Mouse (Mus musculus) heart, postnatal 0 days (tissue): ENCODE results near the gene Il34. TPM values are rescaled to one million over a fixed set of nuclear protein-coding genes. Genes with fewer than 3 reads are reported as not detected.

ENCODE experiments used
- ATAC-seq: fragments of 200-750 bp; cut with Nextera tagmentation; 2 replicates; pipeline ENCODE4 v1.8.0; 2017; ENCODE audit warnings: low read depth, moderate number of reproducible peaks, moderate library complexity; ENCODE audit not compliant: insufficient read depth
- DNase-seq: peaks from one replicate; pipeline ENCODE4 v3.0.0-alpha.2; 2016; ENCODE audit warnings: low spot score
- H3K27ac ChIP-seq: fragments of 300-500 bp; sonication (generic); 2 replicates; pipeline ENCODE4 v1.5.1; 2014; ENCODE audit warnings: low read depth, mild to moderate bottlenecking
- H3K27me3 ChIP-seq: fragments of 300-500 bp; sonication (generic); 2 replicates; pipeline ENCODE4 v1.6.1; 2014; ENCODE audit warnings: low read length, mixed read lengths; ENCODE audit not compliant: control insufficient read depth, insufficient read depth
- H3K36me3 ChIP-seq: fragments of 300-500 bp; sonication (generic); replicated peaks from 2 replicates; pipeline ENCODE4 v1.6.1; 2014; ENCODE audit warnings: low read length, mixed read lengths; ENCODE audit not compliant: control insufficient read depth, insufficient read depth
- H3K4me1 ChIP-seq: fragments of 300-500 bp; sonication (generic); 2 replicates; pipeline ENCODE4 v1.6.1; 2014; ENCODE audit warnings: antibody characterized with exemption; ENCODE audit not compliant: control insufficient read depth, insufficient read depth
- H3K4me2 ChIP-seq: fragments of 300-500 bp; sonication (generic); 2 replicates; pipeline ENCODE4 v1.6.1; 2014; ENCODE audit warnings: low read depth, mild to moderate bottlenecking, low read length, moderate library complexity
- H3K4me3 ChIP-seq: fragments of 300-500 bp; sonication (generic); 2 replicates; pipeline ENCODE4 v1.5.1; 2014; ENCODE audit warnings: low read depth, low read length
- H3K9ac ChIP-seq: fragments of 300-500 bp; sonication (generic); replicated peaks from 2 replicates; pipeline ENCODE4 v1.6.1; 2014; ENCODE audit warnings: low read depth, low read length, mixed read lengths
- H3K9me3 ChIP-seq: fragments of 300-500 bp; sonication (generic); replicated peaks from 2 replicates; pipeline ENCODE4 v1.6.1; 2016; ENCODE audit warnings: low read length; ENCODE audit not compliant: control insufficient read depth
- CTCF ChIP-seq: IDR thresholded peaks from 2 replicates; pipeline ENCODE4 v1.5.1; 2016; ENCODE audit warnings: antibody characterized with exemption, control low read depth, low read depth
- EP300 ChIP-seq: IDR thresholded peaks from 2 replicates; pipeline ENCODE4 v1.6.1; 2016; ENCODE audit warnings: antibody characterized with exemption, low read depth
- WGBS: fragments of 180-500 bp; shearing (Covaris S2); extraction: QIAGEN DNeasy Blood & Tissue Kit; methylation state at CpG from one replicate; pipeline ENCODE4 v1.1.7; 2014; 5-methylcytosine and 5-hydroxymethylcytosine counted together
- polyA plus RNA-seq: library from polyadenylated mRNA; unstranded; fragments of >200 nt; fragmentation: Nextera tagmentation; extraction: Ambion mirVana; gene quantifications from 2 replicates; pipeline ENCODE4 v1.2.1, GENCODE M21; 2015
- total RNA-seq: library from RNA; depleted of rRNA; stranded (reverse); fragments of >200 nt; gene quantifications from 2 replicates; pipeline ENCODE4 v1.2.3, GENCODE M21; 2014; ENCODE audit warnings: low replicate concordance; rRNA removed

Il34 gene
- total RNA-seq (3.2 and 3.9 TPM in 2 replicates), polyA plus RNA-seq (1.1 and 1.4 TPM in 2 replicates)

DNA sequence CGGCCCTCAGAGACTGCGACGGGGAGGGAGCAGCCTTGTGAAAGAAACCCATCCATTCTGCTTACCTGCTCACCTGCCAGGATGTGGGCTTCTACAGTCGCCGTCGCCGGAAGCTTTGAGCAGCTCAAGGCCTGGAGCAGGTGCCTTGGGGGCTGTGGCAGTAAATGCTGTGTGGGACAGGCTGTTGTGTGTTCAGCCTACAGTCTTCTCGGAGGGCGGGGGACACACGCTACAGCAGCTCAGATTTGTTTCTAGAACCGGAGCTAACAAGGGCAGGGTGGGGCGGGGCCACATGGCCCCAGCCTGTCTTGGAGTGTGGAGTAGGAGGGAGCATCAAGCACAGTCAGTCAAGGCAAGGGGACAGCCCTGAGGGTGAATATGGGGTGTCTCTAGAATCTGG lies at the start of gene Il34:
TSS of gene Il34 (minus strand) at position 256 of the 400 bp plus-strand sequence.
- H3K27ac ChIP-seq: no peak within 1 kb of the TSS; the same call in 1 of the 2 replicates
- H3K4me2 ChIP-seq: 0 out of 2 replicates have a peak within 1 kb of the TSS, but pooled peaks have one; percentile 14
- no peaks in the 10 kb centered on the region for H3K9me3 ChIP-seq
- H3K4me3 ChIP-seq: no peak within 1 kb of the TSS
- H3K4me1 ChIP-seq: no peaks in the 10 kb centered on the region
- no peaks in the 10 kb centered on the region for H3K27me3 ChIP-seq
- no peak within 1 kb of the TSS for H3K9ac ChIP-seq
- DNase-seq: no peak
- peaks cover 15% of the 10 kb centered on the region for H3K36me3 ChIP-seq
- no peak for ATAC-seq
- no peak for TF ChIP-seq CTCF
- 27% methylated on average over 12 of the region's 12 CpGs for WGBS

- ATAC-seq: no peak
- WGBS: 94% methylated on average over 10 of the region's 10 CpGs
- H3K27ac ChIP-seq: no peak overlapping the region
- DNase-seq: no peak
- H3K4me1 ChIP-seq: peaks cover 11% of the 10 kb centered on the region
- no peaks in the 10 kb centered on the region for H3K27me3 ChIP-seq
- TF ChIP-seq EP300 (no peak), CTCF (no peak)
- no peak overlapping the region for H3K4me3 ChIP-seq
- H3K9me3 ChIP-seq: no peaks in the 10 kb centered on the region
- H3K4me2 ChIP-seq: no peak overlapping the region
- peaks cover 66% of the 10 kb centered on the region for H3K36me3 ChIP-seq
- H3K9ac ChIP-seq: no peak overlapping the region
Observed at GRCm38 (mm10) chr8:110851186-110851585, 45.5 kb upstream of the Il34 start.

DNA sequence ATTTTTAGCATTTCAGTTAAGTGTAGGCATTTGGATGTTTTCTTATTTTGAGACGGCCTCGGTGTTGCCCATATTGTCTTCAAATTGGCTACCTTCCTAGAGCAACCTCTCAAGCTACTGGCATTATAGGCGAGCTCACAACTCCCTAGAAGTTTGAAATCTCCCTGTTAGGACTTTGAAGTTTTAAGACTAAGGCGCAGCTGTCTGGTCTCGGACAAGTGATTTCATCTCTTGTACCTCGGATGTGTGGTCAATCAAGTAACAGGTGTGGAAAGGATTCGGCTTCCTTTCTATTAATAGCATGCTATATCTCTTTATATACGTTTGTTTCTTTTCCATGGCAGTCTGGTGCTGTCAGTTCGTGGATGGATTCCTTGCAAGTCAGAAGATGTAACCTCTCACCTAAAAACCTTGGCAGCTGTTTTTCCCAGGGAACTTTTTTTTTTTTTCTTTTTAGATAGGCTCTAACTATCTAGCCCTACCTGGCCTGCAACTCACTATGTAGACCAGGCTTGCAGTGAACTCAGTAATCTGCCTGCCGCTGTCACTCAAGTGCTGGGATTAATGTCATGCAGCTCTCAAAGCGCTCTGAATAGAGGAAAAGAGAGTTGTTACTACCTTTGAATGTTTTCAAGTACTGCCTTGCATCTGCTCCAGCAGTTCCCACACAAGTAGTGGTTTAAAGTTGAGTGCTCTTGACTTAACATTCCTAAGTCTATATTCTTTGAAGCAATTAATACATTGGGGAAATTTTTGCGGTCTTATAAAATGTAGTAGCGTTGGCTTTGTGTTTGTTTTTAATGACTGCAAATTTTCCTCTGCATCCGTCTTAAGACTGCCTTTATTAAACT lies 42.1 kb upstream of the Il34 start:
- peak overlapping the region; percentile 83 for H3K4me2 ChIP-seq
- DNase-seq (no peak), ATAC-seq (no peak)
- peak overlapping the region; percentile 65 for H3K4me3 ChIP-seq
- peak overlapping the region; percentile 85 for H3K27ac ChIP-seq
- peak overlapping the region; percentile 69 for H3K9ac ChIP-seq
- no peak for TF ChIP-seq CTCF
- TF ChIP-seq EP300: no peak
- peaks cover 51% of the 10 kb centered on the region for H3K36me3 ChIP-seq
- WGBS: 31% methylated on average over 14 of the region's 14 CpGs
- H3K9me3 ChIP-seq: no peaks in the 10 kb centered on the region
- peaks cover 18% of the 10 kb centered on the region for H3K4me1 ChIP-seq
- H3K27me3 ChIP-seq: no peaks in the 10 kb centered on the region

DNA sequence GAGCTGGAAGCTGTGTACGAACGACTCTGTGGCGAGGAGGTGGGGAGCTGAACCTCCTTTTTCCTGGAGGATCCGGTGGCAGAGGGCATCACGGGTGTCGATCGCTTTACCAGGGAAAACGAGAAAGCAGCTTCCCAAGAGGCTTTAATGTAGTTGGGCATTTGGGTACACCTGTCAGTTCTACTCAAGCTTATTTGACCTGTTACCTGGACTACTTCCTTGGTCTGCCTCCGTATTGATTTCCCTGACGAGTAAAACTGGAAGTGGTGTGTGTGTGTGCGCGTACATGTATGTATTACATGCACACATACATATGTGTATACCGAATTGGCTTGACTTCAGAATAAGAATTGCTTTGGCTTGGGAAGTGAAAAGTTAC lies 41.4 kb upstream of the Il34 start:
- Histone ChIP-seq H3K36me3 (peaks cover 51% of the 10 kb centered on the region), H3K9me3 (no peaks in the 10 kb centered on the region), H3K4me2 (peak overlapping the region; percentile 83), H3K27ac (peak overlapping the region; percentile 85), H3K4me1 (peaks cover 18% of the 10 kb centered on the region), H3K4me3 (peak overlapping the region; percentile 65), H3K9ac (peak overlapping the region; percentile 69), H3K27me3 (no peaks in the 10 kb centered on the region)
- 1% methylated on average over 13 of the region's 13 CpGs for WGBS
- DNase-seq: peak; percentile 20
- TF ChIP-seq EP300: no peak
- no peak for TF ChIP-seq CTCF
- ATAC-seq: 0 out of 2 replicates have a peak, but pooled peaks have one; percentile 9

DNA sequence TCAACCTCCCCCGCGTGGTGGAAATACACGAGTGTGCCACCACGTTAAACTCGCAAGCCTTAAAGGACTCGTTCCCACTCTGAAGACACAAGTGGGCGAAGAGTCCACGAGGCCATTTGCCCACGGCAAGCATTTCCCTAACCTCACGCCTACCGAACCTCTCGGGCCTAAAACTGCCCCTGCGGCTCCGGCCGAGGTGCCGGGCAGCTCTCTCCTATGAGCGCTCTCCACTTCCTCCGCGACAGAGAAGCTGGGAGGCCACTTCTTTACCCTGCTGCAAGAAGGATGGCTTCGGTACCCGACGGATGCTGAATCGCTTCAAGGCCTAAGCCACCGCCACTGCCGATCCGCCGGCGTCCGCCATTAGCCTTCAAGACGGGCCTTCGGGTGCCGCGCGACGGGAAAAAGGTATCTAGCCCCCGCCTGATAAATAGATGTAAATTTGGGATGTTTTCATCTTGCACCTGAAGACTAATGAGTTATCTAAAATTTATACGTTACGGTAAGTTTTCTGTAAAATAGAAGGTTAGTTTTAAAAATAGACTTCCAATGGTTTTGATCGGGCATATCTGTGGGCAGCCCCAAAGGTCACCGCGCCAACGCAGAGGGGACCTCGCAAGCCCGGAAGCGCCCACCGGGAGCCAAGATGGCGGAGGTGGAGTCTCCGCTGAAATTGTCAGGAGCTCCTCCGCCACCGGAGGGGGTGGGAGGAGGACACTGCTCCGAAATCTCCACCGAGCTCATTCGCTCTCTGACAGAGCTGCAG lies 40.9 kb upstream of the Il34 start, which contains the start of the genes Cog4 and Sf3b3:
TSS of gene Cog4 (plus strand) at position 196 of the 766 bp plus-strand sequence.
TSS of gene Sf3b3 (minus strand) at position 383 of the 766 bp plus-strand sequence.
- TF ChIP-seq EP300: peak; percentile 97
- TF ChIP-seq CTCF: no peak
- under 1% methylated on average over 53 of the region's 53 CpGs for WGBS

More for the DNA sequence above, 40.9 kb upstream of the Il34 start, which contains the start of the genes Cog4 and Sf3b3:
- ATAC-seq (peak; percentile 87), DNase-seq (peak; percentile 85)
- Histone ChIP-seq H3K9me3 (no peaks in the 10 kb centered on the region), H3K27ac (peak within 1 kb of the TSS; percentile 85), H3K4me1 (peaks cover 18% of the 10 kb centered on the region), H3K4me3 (peak within 1 kb of the TSS; percentile 65), H3K4me2 (peak within 1 kb of the TSS; percentile 83), H3K9ac (peak within 1 kb of the TSS; percentile 78), H3K27me3 (no peaks in the 10 kb centered on the region), H3K36me3 (peaks cover 49% of the 10 kb centered on the region)
